Mouse (Mus musculus) bone marrow, adult 2 months (tissue): ENCODE data around the gene Gm44503. TPM values are rescaled to one million over a fixed set of nuclear protein-coding genes. Genes with fewer than 3 reads are reported as not detected.
A peak's percentile ranks its signal among the peaks of the same experiment; 100 is the strongest.

Experiments used
- H3K27ac ChIP-seq: fragments of 200-500 bp; 2 replicates; pipeline ENCODE4 v1.5.1; 2012; ENCODE audit warnings: low read depth, mild to moderate bottlenecking, control low read depth, inconsistent platforms, low read length; ENCODE audit not compliant: control insufficient read depth, poor library complexity, insufficient read depth
- H3K4me1 ChIP-seq: fragments of 200-500 bp; 2 replicates; pipeline ENCODE4 v1.6.1; 2011; ENCODE audit warnings: low read length; ENCODE audit not compliant: control insufficient read depth, insufficient read depth
- H3K4me3 ChIP-seq: fragments of 200-500 bp; replicated peaks from 2 replicates; pipeline ENCODE3; 2011; ENCODE audit warnings: mild to moderate bottlenecking, low read depth, low read length, control low read depth; ENCODE audit not compliant: control insufficient read depth
- CTCF ChIP-seq: fragments of 200-500 bp; IDR thresholded peaks from 2 replicates; pipeline ENCODE4 v1.5.1; 2011; ENCODE audit warnings: low read length, control low read depth; ENCODE audit not compliant: control insufficient read depth, insufficient read depth
- POLR2A ChIP-seq: fragments of 200-500 bp; IDR thresholded peaks from 2 replicates; pipeline ENCODE4 v1.6.1; 2011; ENCODE audit warnings: low read depth, mild to moderate bottlenecking, control low read depth, low read length, borderline replicate concordance; ENCODE audit not compliant: control insufficient read depth
- WGBS: fragments of 180-500 bp; shearing (Covaris S2); methylation state at CpG from one replicate; pipeline ENCODE4 v1.1.7; 2018; 5-methylcytosine and 5-hydroxymethylcytosine counted together
- polyA plus RNA-seq: library from polyadenylated mRNA; stranded (reverse); fragments of >200 nt; gene quantifications from 2 replicates; pipeline ENCODE4 v1.2.4, GENCODE M21; 2011; ENCODE audit warnings: low replicate concordance; ENCODE audit not compliant: missing spikeins, insufficient read depth, insufficient read length

Gm44503 gene
- polyA plus RNA-seq = not detected in 2 replicates

DNA sequence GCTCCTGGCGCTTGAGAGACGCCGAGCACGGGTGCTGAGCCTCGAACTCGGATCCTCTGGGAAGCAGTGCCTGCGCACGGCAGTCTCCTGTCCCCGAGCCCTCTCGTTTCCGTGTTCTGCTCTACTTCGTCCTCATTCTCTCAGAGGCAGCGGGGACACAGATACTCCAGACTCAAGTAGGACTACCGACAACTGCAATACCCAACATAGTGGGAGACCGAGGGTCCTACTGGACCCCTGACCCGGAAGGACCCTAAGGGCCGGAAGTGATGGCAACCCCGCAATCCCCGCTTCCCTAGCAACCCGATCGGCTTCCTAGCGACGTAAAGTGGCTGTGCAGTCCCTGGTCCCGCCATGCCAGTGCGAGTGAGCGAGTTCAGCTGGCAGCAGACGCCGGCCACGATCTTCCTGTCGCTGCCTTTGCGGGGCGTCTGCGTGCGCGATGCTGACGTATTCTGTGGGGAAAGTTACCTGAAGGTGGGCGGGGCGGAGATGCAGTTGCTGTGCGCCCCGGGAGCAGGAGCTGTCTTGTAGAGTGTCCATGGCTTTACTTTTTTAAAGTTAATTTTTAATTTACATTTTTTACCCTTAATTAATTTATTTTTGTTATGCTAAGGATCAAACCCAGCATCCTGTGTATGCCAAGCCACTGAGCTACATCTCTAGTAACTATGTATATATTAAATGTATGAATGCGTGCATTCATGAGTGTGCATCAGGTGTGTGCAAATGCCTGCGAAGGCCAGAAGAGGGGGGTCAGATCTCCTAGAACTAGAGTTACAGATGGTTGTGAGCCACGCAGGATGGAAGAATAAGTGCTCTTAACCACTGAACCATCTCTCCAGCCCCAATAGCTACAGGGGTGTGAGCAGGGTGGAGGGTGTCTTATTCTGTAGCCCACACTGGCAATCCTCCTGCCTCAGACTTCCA is at the start of gene Gm44503, which contains the start of gene Dyx1c1:
Gm44503 (plus strand) TSS at position 332 of the 930 bp plus-strand sequence.
Dyx1c1 (plus strand) TSS at position 265 of the 930 bp plus-strand sequence.
- 2% methylated on average over 43 of the region's 43 CpGs for WGBS
- peak within 1 kb of the TSS; percentile 88 for H3K4me3 ChIP-seq
- H3K27ac ChIP-seq = peak within 1 kb of the TSS; percentile 47
- TF ChIP-seq CTCF (no peak), POLR2A (peak; percentile 50; the same call in 1 of the 2 replicates)
- H3K4me1 ChIP-seq = peaks cover 2% of the 10 kb centered on the region; the same call in 1 of the 2 replicates

DNA sequence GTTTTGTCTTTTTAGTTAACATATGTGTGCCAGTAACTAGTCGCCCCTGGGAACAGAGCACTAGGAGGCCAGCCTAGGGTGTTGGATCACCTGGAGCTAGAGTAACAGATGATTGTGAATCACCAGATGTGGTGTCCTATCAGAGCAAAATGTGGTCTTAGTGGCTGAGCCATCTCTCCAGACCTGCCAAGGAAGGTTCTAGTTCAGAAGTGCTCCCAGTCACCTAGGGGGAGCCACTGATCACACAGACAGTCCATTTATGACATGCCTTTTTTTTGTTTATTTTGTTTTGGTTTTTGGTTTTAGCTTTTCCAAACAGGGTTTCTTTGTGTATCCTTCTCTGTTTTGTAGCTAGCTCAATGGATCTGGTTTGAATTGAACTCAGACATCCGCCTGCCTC is 47.3 kb upstream of the Gm44503 start:
- Histone ChIP-seq H3K27ac (no peak overlapping the region), H3K4me3 (no peak overlapping the region), H3K4me1 (no peaks in the 10 kb centered on the region)
- TF ChIP-seq POLR2A (no peak), CTCF (no peak)
- WGBS = 78% methylated on average over 2 of the region's 2 CpGs

DNA sequence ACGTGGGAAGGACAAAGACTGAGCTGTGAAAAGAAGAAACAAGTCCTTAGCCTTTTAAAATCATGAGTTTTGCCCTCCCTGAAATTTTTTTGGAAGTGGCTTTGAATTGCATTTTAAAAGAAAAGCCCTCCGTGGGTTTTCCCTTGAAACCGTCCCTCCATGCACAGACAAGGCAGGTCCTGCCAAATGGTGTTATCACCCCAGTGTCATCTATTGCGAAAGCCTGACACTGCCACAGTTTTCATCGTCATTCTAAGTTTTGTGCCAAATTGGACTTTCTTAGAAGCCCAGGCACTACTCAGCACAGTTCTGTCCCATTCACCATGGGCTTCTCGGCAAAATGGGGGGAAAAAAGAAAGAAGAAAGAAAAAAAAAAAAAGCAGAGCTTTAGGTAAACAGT is 45.1 kb upstream of the Gm44503 start:
- H3K4me1 ChIP-seq = no peaks in the 10 kb centered on the region
- 35% methylated on average over 6 of the region's 6 CpGs for WGBS
- H3K4me3 ChIP-seq = no peak overlapping the region
- no peak for TF ChIP-seq POLR2A
- no peak overlapping the region for H3K27ac ChIP-seq

DNA sequence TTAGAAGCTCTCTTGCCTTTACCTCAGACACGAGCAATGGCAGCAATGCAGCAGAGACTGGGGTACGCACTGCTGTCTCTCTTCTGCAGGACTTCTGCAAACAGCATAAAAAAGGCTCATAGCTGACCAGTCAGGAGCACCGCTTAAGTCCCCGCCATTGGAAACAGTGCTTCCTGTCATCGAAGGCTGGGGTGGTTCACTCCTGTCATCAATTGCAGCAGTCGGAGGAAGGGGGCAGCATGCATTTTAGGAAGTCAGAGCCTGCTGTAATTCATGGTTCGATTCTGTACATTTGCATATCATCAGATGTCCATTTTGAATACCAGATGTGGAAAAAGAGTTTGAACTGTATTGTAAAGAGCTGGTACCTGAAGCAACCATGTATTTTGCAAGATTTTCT is 42.9 kb upstream of the Gm44503 start:
- 11% methylated on average over 7 of the region's 7 CpGs for WGBS
- TF ChIP-seq CTCF = no peak
- no peak for TF ChIP-seq POLR2A

DNA sequence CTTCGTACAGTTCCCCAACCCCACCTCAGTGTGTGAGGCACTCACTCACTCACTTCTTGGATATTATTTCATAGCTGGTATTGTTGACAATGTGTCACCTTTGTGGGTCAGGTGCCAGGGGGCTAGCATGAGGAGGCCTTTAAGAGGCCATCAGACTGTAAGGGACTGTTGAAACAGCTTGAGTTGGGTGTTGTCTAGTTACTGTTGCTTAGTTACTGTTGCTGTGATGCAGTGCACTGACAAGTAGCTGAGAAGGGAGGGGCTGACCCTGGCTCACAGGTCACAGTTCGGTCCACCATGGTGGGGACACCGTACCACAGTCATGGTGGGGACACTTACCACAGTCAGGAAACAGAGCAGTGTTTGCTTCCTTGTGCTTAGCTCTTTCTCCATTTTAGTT is 35.6 kb upstream of the Gm44503 start:
- no peak overlapping the region for H3K27ac ChIP-seq
- WGBS = 49% methylated on average over 3 of the region's 3 CpGs
- no peak overlapping the region for H3K4me3 ChIP-seq
- no peaks in the 10 kb centered on the region for H3K4me1 ChIP-seq
- TF ChIP-seq CTCF (no peak), POLR2A (no peak)

More for the DNA sequence above, 42.9 kb upstream of the Gm44503 start:
- H3K27ac ChIP-seq = no peak overlapping the region
- H3K4me1 ChIP-seq = no peaks in the 10 kb centered on the region
- no peak overlapping the region for H3K4me3 ChIP-seq

DNA sequence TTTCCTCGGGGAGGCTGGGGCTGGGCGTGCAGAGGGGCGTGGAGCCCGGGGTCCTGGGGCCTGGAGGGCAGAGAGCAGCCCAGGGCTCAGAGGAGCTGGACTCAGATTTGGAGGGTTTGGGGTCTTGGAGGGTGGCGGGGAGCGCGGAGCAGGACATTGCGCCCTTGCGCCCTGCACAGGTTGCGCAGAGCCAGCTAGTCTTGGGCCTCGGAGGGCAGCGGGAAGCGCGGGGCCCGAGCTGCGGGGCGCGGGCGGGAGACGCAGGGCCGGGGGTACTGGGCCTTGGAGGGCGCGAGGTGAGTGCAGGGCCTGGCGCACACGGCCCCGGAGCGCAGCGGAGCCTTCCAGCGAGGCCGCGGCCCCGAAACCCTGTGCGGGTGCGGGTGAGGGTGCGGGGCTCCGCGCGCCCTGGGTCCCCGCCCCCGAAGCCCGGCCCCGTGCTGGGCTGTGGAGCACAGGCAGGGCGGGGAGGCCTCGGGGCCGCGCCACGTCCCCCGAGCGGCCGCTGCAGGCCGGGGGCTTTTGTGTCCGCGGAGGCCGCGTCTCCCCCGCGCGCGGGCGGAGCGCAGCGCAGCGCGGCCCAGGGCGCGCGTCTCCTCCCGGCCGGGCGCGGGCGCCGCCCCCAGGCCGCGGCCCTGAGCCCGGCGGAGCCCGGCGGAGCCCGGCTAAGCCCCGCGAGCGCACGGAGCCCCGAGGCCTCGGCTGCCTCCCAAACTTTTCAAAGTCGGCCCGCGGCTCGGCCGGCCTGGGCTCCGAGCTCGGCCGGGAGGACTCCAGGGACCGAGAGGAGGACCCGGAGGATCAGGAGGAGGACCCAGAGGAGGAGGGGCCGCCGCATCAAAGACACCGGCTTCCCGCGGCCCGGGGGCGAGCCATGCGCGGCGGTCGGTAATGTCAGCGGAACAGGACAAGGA is 33.4 kb upstream of the Gm44503 start, which contains the start of gene Pygo1:
Pygo1 (plus strand) TSS at position 625 of the 914 bp plus-strand sequence.
- H3K4me3 ChIP-seq = no peak within 1 kb of the TSS
- WGBS = 2% methylated on average over 107 of the region's 108 CpGs
- H3K4me1 ChIP-seq = no peaks in the 10 kb centered on the region
- no peak for TF ChIP-seq POLR2A
- no peak for TF ChIP-seq CTCF
- H3K27ac ChIP-seq = no peak within 1 kb of the TSS

DNA sequence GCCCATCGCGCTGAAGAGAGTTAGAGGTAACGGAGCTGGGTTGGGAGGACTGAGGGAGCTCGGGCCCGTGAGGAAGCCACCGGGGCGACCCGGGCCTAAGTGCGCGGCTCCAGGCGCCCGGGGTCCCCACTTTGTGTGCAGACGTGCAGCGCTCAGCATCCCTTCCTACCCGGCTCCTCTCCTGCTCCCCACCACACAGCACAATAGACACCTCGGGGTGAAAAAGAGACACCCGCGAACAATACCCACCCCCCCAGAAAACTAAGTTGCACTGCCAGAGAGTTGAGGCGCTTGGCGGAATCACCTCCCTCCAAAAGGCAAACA is 32.8 kb upstream of the Gm44503 start:
- no peak for TF ChIP-seq CTCF
- no peak for TF ChIP-seq POLR2A
- H3K27ac ChIP-seq = no peak overlapping the region
- WGBS = 7% methylated on average over 20 of the region's 20 CpGs
- H3K4me1 ChIP-seq = no peaks in the 10 kb centered on the region
- H3K4me3 ChIP-seq = no peak overlapping the region

DNA sequence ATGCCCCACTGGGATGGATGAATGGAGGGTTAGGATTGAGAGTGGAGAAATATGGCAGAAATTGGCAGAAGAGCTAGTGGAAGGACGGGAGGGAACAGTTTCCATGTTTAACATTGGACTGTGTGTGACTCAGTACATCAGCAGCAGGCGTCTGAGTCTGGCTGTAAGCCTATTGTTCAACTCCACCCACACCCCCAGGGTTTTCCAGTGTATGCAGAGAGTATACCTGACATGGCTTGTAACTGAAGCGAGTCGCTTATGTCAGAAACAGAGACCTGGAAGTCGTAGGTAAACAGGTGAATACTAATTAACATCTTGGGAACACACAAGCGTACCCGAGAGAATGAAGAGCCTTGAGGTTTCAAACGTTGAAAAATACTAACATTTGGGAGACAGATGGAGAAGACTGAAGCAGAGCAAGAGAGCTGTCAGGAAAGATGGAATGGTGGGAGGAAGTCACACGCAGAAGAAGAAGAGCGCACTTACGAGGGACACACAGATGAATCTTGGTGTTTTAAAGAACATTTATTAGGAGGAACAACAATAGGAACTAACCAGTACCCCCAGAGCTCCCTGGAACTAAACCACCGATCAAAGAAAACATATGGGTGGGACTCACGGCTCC is 27.4 kb upstream of the Gm44503 start:
- WGBS = 78% methylated on average over 13 of the region's 13 CpGs
- no peak overlapping the region for H3K4me3 ChIP-seq
- H3K4me1 ChIP-seq = no peaks in the 10 kb centered on the region; the same call in 1 of the 2 replicates
- no peak overlapping the region for H3K27ac ChIP-seq
- TF ChIP-seq CTCF = no peak
- no peak for TF ChIP-seq POLR2A
